Mouse (Mus musculus) frontal cortex, postnatal 36 days (tissue): ENCODE data around the gene Ccm2l.

Experiments
- DNase-seq, 2 experiments: peaks; one replicate each; pipeline ENCODE4 v3.0.0; 2022; ENCODE audit warnings: low spot score in 2 of 2

Ccm2l gene

GRCm38 (mm10) chr2:153090551-153091165 lies 24.9 kb downstream of the Ccm2l start:
- no peak for DNase-seq

- DNase-seq = no peak
Observed at GRCm38 (mm10) chr2:153107046-153107766, 41.5 kb downstream of the Ccm2l start.

- DNase-seq = no peak
Observed at GRCm38 (mm10) chr2:153107802-153108201, 42.0 kb downstream of the Ccm2l start.

- DNase-seq = peak in 1 of 2 experiments; percentile 16
Observed at GRCm38 (mm10) chr2:153108313-153109264, 42.8 kb downstream of the Ccm2l start, which contains the start of gene Hck. Gene Hck (plus strand): TSS chr2:153108468.

- DNase-seq = no peak
Observed at GRCm38 (mm10) chr2:153109596-153109995, 43.8 kb downstream of the Ccm2l start.

GRCm38 (mm10) chr2:153111298-153111697 lies 45.5 kb downstream of the Ccm2l start:
- no peak for DNase-seq

- DNase-seq = no peak
Observed at GRCm38 (mm10) chr2:153115679-153116081, 49.9 kb downstream of the Ccm2l start.

GRCm38 (mm10) chr2:153117051-153117486 lies 51.3 kb downstream of the Ccm2l start:
- no peak for DNase-seq

- DNase-seq = no peak
Observed at GRCm38 (mm10) chr2:153119488-153119887, 53.7 kb downstream of the Ccm2l start.

GRCm38 (mm10) chr2:153120126-153120525 lies 54.4 kb downstream of the Ccm2l start:
- DNase-seq = no peak

- no peak for DNase-seq
Observed at GRCm38 (mm10) chr2:153121821-153122615, 56.3 kb downstream of the Ccm2l start.

GRCm38 (mm10) chr2:153122701-153123100 lies 56.9 kb downstream of the Ccm2l start:
- DNase-seq = no peak

GRCm38 (mm10) chr2:153125875-153126274 lies 60.1 kb downstream of the Ccm2l start:
- DNase-seq = no peak

GRCm38 (mm10) chr2:153131019-153131418 lies 65.3 kb downstream of the Ccm2l start:
- DNase-seq = no peak
